Mouse (Mus musculus): ENCODE results near the gene Gm37240. TPM values are rescaled to one million over a fixed set of nuclear protein-coding genes. Genes with fewer than 3 reads are reported as not detected.
A peak's percentile ranks its signal among the peaks of the same experiment; 100 is the strongest.

Gm37240 gene
- total and polyA plus RNA-seq, 2 experiments from 2014 or later, result 0.43 to 1.9 TPM

GRCm38 (mm10) chr3:84951698-84952097 is 935.6 kb downstream of the Gm37240 start:
- DNase-seq (ENCODE audit: low spot score) (peak; percentile 52), ATAC-seq (ENCODE audit: low FRiP score) (0 out of 2 replicates have a peak, but pooled peaks have one; percentile 58)
- WGBS, result 10% methylated on average over 2 of the region's 2 CpGs

GRCm38 (mm10) chr3:84949387-84949786 is 937.9 kb downstream of the Gm37240 start:
- Histone ChIP-seq H3K4me2 (ENCODE audit: low read depth, low read length, poor library complexity, severe bottlenecking) (no peak overlapping the region), H3K9me3 (ENCODE audit: low read length) (no peaks in the 10 kb centered on the region), H3K36me3 (ENCODE audit: insufficient read depth, low read length) (no peaks in the 10 kb centered on the region), H3K4me3 (ENCODE audit: low read depth, low read length) (no peak overlapping the region), H3K9ac (replicated peaks; ENCODE audit: low read length, poor library complexity, severe bottlenecking) (no peak overlapping the region), H3K27ac (ENCODE audit: low read depth, low read length) (no peak overlapping the region), H3K4me1 (ENCODE audit: insufficient read depth, low read length) (peaks cover 6% of the 10 kb centered on the region; the same call in 1 of the 2 replicates), H3K27me3 (ENCODE audit: insufficient read depth, low read length) (no peaks in the 10 kb centered on the region)
- DNase-seq (ENCODE audit: low spot score) (no peak), ATAC-seq (ENCODE audit: low FRiP score) (no peak)
- no peak for TF ChIP-seq CTCF (IDR thresholded peaks at IDR 0.05)
- 92% methylated on average over 4 of the region's 4 CpGs for WGBS

More at GRCm38 (mm10) chr3:84951698-84952097, 935.6 kb downstream of the Gm37240 start:
- H3K9me3 ChIP-seq (ENCODE audit: low read length), result no peaks in the 10 kb centered on the region
- peak overlapping the region; percentile 45 for H3K4me2 ChIP-seq (ENCODE audit: low read depth, low read length, poor library complexity, severe bottlenecking)
- H3K4me3 ChIP-seq (ENCODE audit: low read depth, low read length), result peak overlapping the region; percentile 42
- no peak for TF ChIP-seq CTCF (IDR thresholded peaks at IDR 0.05)
- peak overlapping the region; percentile 69 for H3K27ac ChIP-seq (ENCODE audit: low read depth, low read length)
- H3K27me3 ChIP-seq (ENCODE audit: insufficient read depth, low read length), result no peaks in the 10 kb centered on the region
- H3K4me1 ChIP-seq (ENCODE audit: insufficient read depth, low read length), result peaks cover 6% of the 10 kb centered on the region; the same call in 1 of the 2 replicates
- peak overlapping the region; percentile 29 for H3K9ac ChIP-seq (replicated peaks; ENCODE audit: low read length, poor library complexity, severe bottlenecking)
- H3K36me3 ChIP-seq (ENCODE audit: insufficient read depth, low read length), result no peaks in the 10 kb centered on the region

GRCm38 (mm10) chr3:84946381-84946780 is 940.9 kb downstream of the Gm37240 start:
- ATAC-seq (ENCODE audit: low FRiP score) (no peak), DNase-seq (ENCODE audit: low spot score) (no peak)
- H3K4me2 ChIP-seq (ENCODE audit: low read depth, low read length, poor library complexity, severe bottlenecking), result no peak overlapping the region
- no peak overlapping the region for H3K9ac ChIP-seq (replicated peaks; ENCODE audit: low read length, poor library complexity, severe bottlenecking)
- no peaks in the 10 kb centered on the region for H3K36me3 ChIP-seq (ENCODE audit: insufficient read depth, low read length)
- no peak overlapping the region for H3K27ac ChIP-seq (ENCODE audit: low read depth, low read length)
- no peaks in the 10 kb centered on the region for H3K27me3 ChIP-seq (ENCODE audit: insufficient read depth, low read length)
- 92% methylated on average over 1 of the region's 1 CpGs for WGBS
- peaks cover 3% of the 10 kb centered on the region; the same call in 1 of the 2 replicates for H3K4me1 ChIP-seq (ENCODE audit: insufficient read depth, low read length)
- no peak overlapping the region for H3K4me3 ChIP-seq (ENCODE audit: low read depth, low read length)
- no peaks in the 10 kb centered on the region for H3K9me3 ChIP-seq (ENCODE audit: low read length)
- TF ChIP-seq CTCF (IDR thresholded peaks at IDR 0.05), result no peak

- no peaks in the 10 kb centered on the region for H3K36me3 ChIP-seq (ENCODE audit: insufficient read depth, low read length)
- no peak overlapping the region for H3K4me3 ChIP-seq (ENCODE audit: low read depth, low read length)
- no peaks in the 10 kb centered on the region for H3K4me1 ChIP-seq (ENCODE audit: insufficient read depth, low read length)
- H3K9ac ChIP-seq (replicated peaks; ENCODE audit: low read length, poor library complexity, severe bottlenecking), result no peak overlapping the region
- DNase-seq (ENCODE audit: low spot score) (no peak), ATAC-seq (ENCODE audit: low FRiP score) (no peak)
- WGBS, result 94% methylated on average over 3 of the region's 3 CpGs
- no peak for TF ChIP-seq CTCF (IDR thresholded peaks at IDR 0.05)
- H3K4me2 ChIP-seq (ENCODE audit: low read depth, low read length, poor library complexity, severe bottlenecking), result no peak overlapping the region
- no peaks in the 10 kb centered on the region for H3K27me3 ChIP-seq (ENCODE audit: insufficient read depth, low read length)
- H3K9me3 ChIP-seq (ENCODE audit: low read length), result no peaks in the 10 kb centered on the region
- no peak overlapping the region for H3K27ac ChIP-seq (ENCODE audit: low read depth, low read length)
Observed at GRCm38 (mm10) chr3:84944933-84945332, 942.4 kb downstream of the Gm37240 start.

GRCm38 (mm10) chr3:84937360-84938355 is 949.7 kb downstream of the Gm37240 start:
- no peak overlapping the region for H3K4me3 ChIP-seq (ENCODE audit: low read depth, low read length)
- peak overlapping the region; percentile 24; the same call in 1 of the 2 replicates for H3K9ac ChIP-seq (replicated peaks; ENCODE audit: low read length, poor library complexity, severe bottlenecking)
- H3K9me3 ChIP-seq (ENCODE audit: low read length), result no peaks in the 10 kb centered on the region
- TF ChIP-seq CTCF (IDR thresholded peaks at IDR 0.05), result no peak
- no peaks in the 10 kb centered on the region for H3K36me3 ChIP-seq (ENCODE audit: insufficient read depth, low read length)
- H3K27ac ChIP-seq (ENCODE audit: low read depth, low read length), result no peak overlapping the region
- no peak; the same call in 1 of the 2 replicates for ATAC-seq (ENCODE audit: low FRiP score)
- 19% methylated on average over 12 of the region's 12 CpGs for WGBS
- H3K4me2 ChIP-seq (ENCODE audit: low read depth, low read length, poor library complexity, severe bottlenecking), result peak overlapping the region; percentile 20; the same call in 1 of the 2 replicates
- H3K27me3 ChIP-seq (ENCODE audit: insufficient read depth, low read length), result no peaks in the 10 kb centered on the region
- peak; percentile 62 for DNase-seq (ENCODE audit: low spot score)
- peaks cover 6% of the 10 kb centered on the region; the same call in 1 of the 2 replicates for H3K4me1 ChIP-seq (ENCODE audit: insufficient read depth, low read length)

- H3K4me2 ChIP-seq (ENCODE audit: low read depth, low read length, poor library complexity, severe bottlenecking), result no peak overlapping the region
- no peak overlapping the region for H3K27ac ChIP-seq (ENCODE audit: low read depth, low read length)
- DNase-seq (ENCODE audit: low spot score) (no peak), ATAC-seq (ENCODE audit: low FRiP score) (no peak)
- H3K4me3 ChIP-seq (ENCODE audit: low read depth, low read length), result no peak overlapping the region
- WGBS, result 32% methylated on average over 5 of the region's 5 CpGs
- no peaks in the 10 kb centered on the region for H3K27me3 ChIP-seq (ENCODE audit: insufficient read depth, low read length)
- H3K9me3 ChIP-seq (ENCODE audit: low read length), result no peaks in the 10 kb centered on the region
- H3K36me3 ChIP-seq (ENCODE audit: insufficient read depth, low read length), result no peaks in the 10 kb centered on the region
- peaks cover 6% of the 10 kb centered on the region; the same call in 1 of the 2 replicates for H3K4me1 ChIP-seq (ENCODE audit: insufficient read depth, low read length)
- H3K9ac ChIP-seq (replicated peaks; ENCODE audit: low read length, poor library complexity, severe bottlenecking), result no peak overlapping the region
- TF ChIP-seq CTCF (IDR thresholded peaks at IDR 0.05), result no peak
Observed at GRCm38 (mm10) chr3:84936956-84937355, 950.4 kb downstream of the Gm37240 start.

All from midbrain, postnatal 0 days (tissue).